Mouse (Mus musculus) heart, embryonic 11.5 days (tissue): ENCODE results near the gene Crygb. TPM values are rescaled to one million over a fixed set of nuclear protein-coding genes. Genes with fewer than 3 reads are reported as not detected.
"Not testable (repeated sequence)": the region's sequence is repeated elsewhere in the genome, so short reads cannot be mapped to it uniquely, and the experiment has no call there.

ENCODE experiments used
- ATAC-seq: fragments of 200-750 bp; cut with Nextera tagmentation; replicated peaks from 2 replicates; pipeline ENCODE4 v1.8.0; 2017; ENCODE audit warnings: moderate library complexity; ENCODE audit not compliant: insufficient number of reproducible peaks, low FRiP score, low TSS enrichment
- H3K27ac ChIP-seq: fragments of 300-500 bp; sonication (generic); 2 replicates; pipeline ENCODE4 v1.5.1; 2014; ENCODE audit warnings: mild to moderate bottlenecking, low read depth, low read length
- H3K27me3 ChIP-seq: fragments of 300-500 bp; sonication (generic); 2 replicates; pipeline ENCODE4 v1.6.1; 2014; ENCODE audit warnings: mild to moderate bottlenecking, low read length, mixed read lengths; ENCODE audit not compliant: control insufficient read depth, insufficient read depth
- H3K36me3 ChIP-seq: fragments of 300-500 bp; sonication (generic); 2 replicates; pipeline ENCODE4 v1.6.1; 2014; ENCODE audit warnings: mild to moderate bottlenecking, low read length, moderate library complexity, mixed read lengths; ENCODE audit not compliant: control insufficient read depth, insufficient read depth
- H3K4me1 ChIP-seq: fragments of 300-500 bp; sonication (generic); 2 replicates; pipeline ENCODE4 v1.6.1; 2014; ENCODE audit warnings: low read length; ENCODE audit not compliant: control insufficient read depth, insufficient read depth
- H3K4me2 ChIP-seq: fragments of 300-500 bp; sonication (generic); 2 replicates; pipeline ENCODE4 v1.6.1; 2014; ENCODE audit warnings: mild to moderate bottlenecking, moderate library complexity
- H3K4me3 ChIP-seq: fragments of 300-500 bp; sonication (generic); 2 replicates; pipeline ENCODE4 v1.5.1; 2014; ENCODE audit warnings: low read depth, low read length
- H3K9ac ChIP-seq: fragments of 300-500 bp; sonication (generic); 2 replicates; pipeline ENCODE4 v1.6.1; 2014; ENCODE audit warnings: mild to moderate bottlenecking, low read depth, low read length, moderate library complexity
- H3K9me3 ChIP-seq: fragments of 300-500 bp; sonication (generic); replicated peaks from 2 replicates; pipeline ENCODE4 v1.6.1; 2016; ENCODE audit warnings: low read length; ENCODE audit not compliant: control insufficient read depth
- WGBS: fragments of 180-500 bp; shearing (Covaris S2); extraction: QIAGEN DNeasy Blood & Tissue Kit; methylation state at CpG from one replicate; pipeline ENCODE4 v1.1.7; 2014; ENCODE audit not compliant: insufficient replicate concordance; 5-methylcytosine and 5-hydroxymethylcytosine counted together
- polyA plus RNA-seq: library from polyadenylated mRNA; unstranded; fragments of >200 nt; fragmentation: Nextera tagmentation; extraction: Ambion mirVana; gene quantifications from 2 replicates; pipeline ENCODE4 v1.2.1, GENCODE M21; 2014

Gene Crygb
- polyA plus RNA-seq, 1 experiment from 2014 or later: 1.2 TPM

GRCm38 (mm10) chr1:65050952-65051351 lies 31.1 kb downstream of the Crygb start, which contains the start of gene Cryge:
Cryge (minus strand) TSS chr1:65051149.
- H3K4me1 ChIP-seq, H3K4me2 ChIP-seq, H3K27ac ChIP-seq, ATAC-seq, H3K9ac ChIP-seq, H3K27me3 ChIP-seq, H3K36me3 ChIP-seq, H3K4me3 ChIP-seq, H3K9me3 ChIP-seq: not testable (repeated sequence)
- 82% methylated on average over 8 of the region's 12 CpGs for WGBS

GRCm38 (mm10) chr1:65048781-65049180 lies 33.3 kb downstream of the Crygb start:
- Histone ChIP-seq H3K36me3 (no peaks in the 10 kb centered on the region), H3K4me2 (no peak overlapping the region), H3K9me3 (no peaks in the 10 kb centered on the region), H3K27ac (no peak overlapping the region), H3K9ac (no peak overlapping the region), H3K27me3 (no peaks in the 10 kb centered on the region), H3K4me3 (no peak overlapping the region), H3K4me1 (0 out of 2 replicates have a peak, but pooled peaks cover 7% of the 10 kb centered on the region)
- no peak for ATAC-seq
- WGBS: 67% methylated on average over 12 of the region's 12 CpGs

DNA sequence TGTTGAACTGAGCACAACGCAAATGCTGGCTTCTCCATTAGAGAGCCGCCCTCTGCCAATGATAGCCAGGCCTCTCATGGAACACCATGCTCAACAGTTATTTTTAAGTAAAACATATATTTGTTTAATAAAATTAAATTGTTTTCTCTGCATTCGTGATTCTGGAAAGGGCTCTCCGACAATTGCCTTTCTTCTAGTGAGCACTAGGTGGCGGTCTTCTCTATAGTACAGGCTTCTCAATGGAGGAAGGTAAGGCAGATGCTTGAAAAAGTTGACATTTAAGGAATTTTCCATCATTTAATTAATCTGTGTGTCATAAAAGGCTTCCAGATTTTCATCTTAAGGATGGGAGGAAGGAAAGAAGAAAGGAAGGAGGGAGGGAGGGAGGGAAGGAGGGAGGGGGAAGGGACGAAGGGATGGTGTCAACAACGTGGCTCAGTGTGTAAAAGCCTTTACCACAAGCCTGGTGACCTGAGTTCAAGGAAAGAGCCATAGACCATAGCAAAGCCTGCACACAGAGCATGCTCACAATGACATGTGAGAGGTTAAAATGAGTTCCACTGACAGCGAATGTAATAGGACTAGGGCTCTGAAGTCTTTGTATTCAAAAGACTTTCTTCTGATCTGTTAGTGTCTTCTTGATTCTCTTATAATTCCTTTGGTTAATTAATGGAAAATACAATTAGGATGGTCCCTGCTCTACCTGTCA lies 35.5 kb downstream of the Crygb start:
- Histone ChIP-seq H3K9me3 (no peaks in the 10 kb centered on the region), H3K36me3 (no peaks in the 10 kb centered on the region), H3K27me3 (no peaks in the 10 kb centered on the region), H3K27ac (no peak overlapping the region), H3K9ac (no peak overlapping the region), H3K4me3 (no peak overlapping the region), H3K4me2 (no peak overlapping the region), H3K4me1 (no peaks in the 10 kb centered on the region)
- no peak for ATAC-seq
- WGBS: 38% methylated on average over 8 of the region's 8 CpGs

DNA sequence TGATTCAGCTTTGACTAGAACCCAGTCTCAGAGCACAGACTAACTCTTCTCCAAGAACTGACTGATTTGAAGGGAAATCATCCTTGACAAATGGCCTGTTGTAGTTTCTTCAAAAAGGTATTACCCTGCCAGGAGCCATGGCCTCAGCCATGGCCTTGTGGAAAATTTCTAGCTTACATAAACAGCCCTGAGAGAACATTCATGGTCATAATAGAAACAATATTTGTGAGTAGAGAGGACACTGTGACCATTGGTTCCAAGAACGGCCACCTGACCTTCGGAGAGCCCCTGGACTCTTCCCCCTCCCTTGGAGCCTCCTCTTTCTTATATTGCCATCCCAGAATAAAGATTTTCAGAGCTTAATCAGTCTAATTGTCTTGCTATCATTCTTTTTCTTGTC lies 38.7 kb downstream of the Crygb start:
- 81% methylated on average over 2 of the region's 2 CpGs for WGBS
- ATAC-seq: no peak
- no peaks in the 10 kb centered on the region for H3K36me3 ChIP-seq
- H3K27ac ChIP-seq: no peak overlapping the region
- no peak overlapping the region for H3K4me2 ChIP-seq
- H3K4me1 ChIP-seq: no peaks in the 10 kb centered on the region
- H3K9me3 ChIP-seq: no peaks in the 10 kb centered on the region
- H3K27me3 ChIP-seq: no peaks in the 10 kb centered on the region
- H3K9ac ChIP-seq: no peak overlapping the region
- no peak overlapping the region for H3K4me3 ChIP-seq

GRCm38 (mm10) chr1:65041837-65042236 lies 40.3 kb downstream of the Crygb start:
- no peak overlapping the region for H3K4me3 ChIP-seq
- no peaks in the 10 kb centered on the region for H3K36me3 ChIP-seq
- ATAC-seq: no peak
- H3K4me2 ChIP-seq: no peak overlapping the region
- 80% methylated on average over 3 of the region's 3 CpGs for WGBS
- H3K27ac ChIP-seq: no peak overlapping the region
- H3K4me1 ChIP-seq: no peaks in the 10 kb centered on the region
- H3K9me3 ChIP-seq: no peaks in the 10 kb centered on the region
- no peaks in the 10 kb centered on the region for H3K27me3 ChIP-seq
- no peak overlapping the region for H3K9ac ChIP-seq

DNA sequence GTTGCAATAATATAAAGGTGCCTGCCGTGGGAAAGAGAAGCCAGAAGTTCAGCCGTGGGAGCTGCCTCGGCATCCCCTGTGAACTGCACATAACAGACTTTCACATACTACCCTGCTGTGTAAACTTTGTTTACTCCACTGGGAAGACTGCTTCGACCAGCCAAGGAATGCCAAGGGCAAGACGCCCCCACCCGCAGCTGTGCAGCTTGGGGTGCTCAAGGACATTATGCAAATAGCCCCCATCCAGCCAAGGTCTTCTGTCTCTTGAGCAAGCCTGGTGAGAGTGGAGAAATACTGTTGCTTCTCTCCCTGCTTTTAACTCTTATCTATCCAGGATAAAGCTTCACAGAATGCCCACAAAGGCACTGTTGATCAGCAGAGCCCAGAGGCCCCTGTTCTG lies 41.3 kb downstream of the Crygb start:
- WGBS: 63% methylated on average over 6 of the region's 6 CpGs
- no peak for ATAC-seq
- Histone ChIP-seq H3K4me3 (no peak overlapping the region), H3K4me2 (no peak overlapping the region), H3K36me3 (no peaks in the 10 kb centered on the region), H3K27me3 (no peaks in the 10 kb centered on the region), H3K4me1 (no peaks in the 10 kb centered on the region), H3K9ac (no peak overlapping the region), H3K27ac (no peak overlapping the region), H3K9me3 (no peaks in the 10 kb centered on the region)

GRCm38 (mm10) chr1:65039679-65040078 lies 42.4 kb downstream of the Crygb start:
- H3K27ac ChIP-seq: no peak overlapping the region
- no peak overlapping the region for H3K9ac ChIP-seq
- WGBS: 73% methylated on average over 3 of the region's 3 CpGs
- no peaks in the 10 kb centered on the region for H3K4me1 ChIP-seq
- H3K27me3 ChIP-seq: no peaks in the 10 kb centered on the region
- no peaks in the 10 kb centered on the region for H3K36me3 ChIP-seq
- H3K4me2 ChIP-seq: no peak overlapping the region
- no peak overlapping the region for H3K4me3 ChIP-seq
- ATAC-seq: no peak
- H3K9me3 ChIP-seq: no peaks in the 10 kb centered on the region

- Histone ChIP-seq H3K9me3 (no peaks in the 10 kb centered on the region), H3K4me3 (no peak overlapping the region), H3K9ac (no peak overlapping the region), H3K27me3 (no peaks in the 10 kb centered on the region), H3K4me1 (no peaks in the 10 kb centered on the region), H3K27ac (no peak overlapping the region), H3K36me3 (no peaks in the 10 kb centered on the region), H3K4me2 (no peak overlapping the region)
- WGBS: 49% methylated on average over 2 of the region's 2 CpGs
- no peak for ATAC-seq
Measured at GRCm38 (mm10) chr1:65037542-65037941, 44.5 kb downstream of the Crygb start.

GRCm38 (mm10) chr1:65035513-65035912 lies 46.6 kb downstream of the Crygb start:
- no peak overlapping the region for H3K4me3 ChIP-seq
- no peaks in the 10 kb centered on the region for H3K9me3 ChIP-seq
- no peak overlapping the region for H3K27ac ChIP-seq
- H3K27me3 ChIP-seq: no peaks in the 10 kb centered on the region
- H3K36me3 ChIP-seq: no peaks in the 10 kb centered on the region
- H3K9ac ChIP-seq: no peak overlapping the region
- no peak overlapping the region for H3K4me2 ChIP-seq
- no peak for ATAC-seq
- 41% methylated on average over 3 of the region's 3 CpGs for WGBS
- H3K4me1 ChIP-seq: no peaks in the 10 kb centered on the region
